Mouse (Mus musculus) layer of hippocampus, postnatal 14 days (tissue): ENCODE results near the gene Lmx1b. TPM values are rescaled to one million over a fixed set of nuclear protein-coding genes. Genes with fewer than 3 reads are reported as not detected.

Experiments
- DNase-seq, 2 experiments: peaks; one replicate each; pipeline ENCODE4 v3.0.0; 2021 to 2022; ENCODE audit warnings: low spot score in 2 of 2, mixed read lengths in 1 of 2
- long read RNA-seq, 2 experiments: library from polyadenylated mRNA; stranded (forward); transcript quantifications; one replicate each; pipeline ENCODE4 v2.0.0; 2021
- total RNA-seq, 2 experiments: library from RNA; stranded (reverse); gene quantifications; 2 replicates each; pipeline ENCODE4 v1.2.3; 2021

The Lmx1b gene
- total RNA-seq = under 1 TPM; 0.17 to 0.28 TPM
- long read RNA-seq, experiment 1 = 0 reads
- long read RNA-seq, experiment 2 = 0 reads

GRCm38 (mm10) chr2:33640171-33640721 is at the start of gene Lmx1b:
Lmx1b (minus strand) TSS chr2:33640511.
- DNase-seq = no peak

DNA sequence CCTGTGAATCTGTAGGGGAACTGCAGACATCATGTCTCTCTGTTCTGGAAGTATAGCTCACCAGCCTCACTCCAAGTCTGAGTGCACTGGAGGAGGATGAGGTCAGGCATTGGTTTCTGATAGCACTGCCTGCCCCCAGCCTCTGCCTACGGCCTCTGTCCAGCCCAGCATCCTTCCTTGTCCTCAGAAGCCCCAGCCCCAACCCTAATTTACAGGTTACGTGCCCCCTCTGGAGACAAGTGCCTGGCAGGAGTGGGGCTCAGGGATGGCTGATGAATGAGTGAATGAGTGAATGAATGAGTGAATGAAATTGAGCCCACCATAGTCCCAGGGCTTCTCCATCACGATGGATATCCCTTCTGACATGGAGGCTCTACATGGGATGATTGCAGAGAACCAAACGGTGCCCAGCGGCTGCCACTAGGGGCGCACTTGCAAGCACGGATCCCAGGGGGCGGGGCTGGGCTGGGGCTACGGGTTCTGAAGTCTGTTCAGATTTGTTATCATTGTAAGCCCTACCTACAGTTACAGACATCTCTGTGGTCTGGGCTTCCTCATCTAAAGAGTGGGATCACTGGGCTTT is 49.7 kb upstream of the Lmx1b start:
- DNase-seq = peak in 1 of 2 experiments; percentile 40

- DNase-seq = peak in 1 of 2 experiments; percentile 18
These were observed 49.0 kb upstream of the Lmx1b start for GRCm38 (mm10) chr2:33689155-33689879.

DNA sequence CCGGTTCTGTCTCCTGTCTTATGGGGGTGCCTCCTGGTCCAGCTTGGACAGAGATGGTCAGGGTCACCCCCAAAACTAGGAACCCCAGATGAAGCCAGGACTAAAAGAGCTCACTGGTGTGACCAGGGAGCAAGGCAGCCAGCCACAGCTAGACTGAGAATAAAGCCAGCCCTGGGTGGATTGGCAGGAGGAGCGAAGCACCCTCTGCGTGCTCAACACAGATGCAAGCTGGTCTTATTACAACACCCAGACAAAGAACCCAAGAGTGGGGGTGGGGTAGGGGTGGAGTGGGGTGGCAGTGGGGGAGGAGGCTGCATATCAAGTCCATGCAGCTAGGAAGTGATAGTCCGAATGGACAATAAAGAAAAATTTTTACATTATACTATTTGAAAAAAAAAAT is 43.3 kb upstream of the Lmx1b start:
- no peak for DNase-seq

GRCm38 (mm10) chr2:33683095-33683494 is 42.8 kb upstream of the Lmx1b start:
- DNase-seq = no peak

- peak; percentile 55 to 63 for DNase-seq
These were observed 41.9 kb upstream of the Lmx1b start for GRCm38 (mm10) chr2:33682219-33682618.

GRCm38 (mm10) chr2:33678950-33679654 is 38.8 kb upstream of the Lmx1b start:
- no peak for DNase-seq

- no peak for DNase-seq
These were observed 32.6 kb upstream of the Lmx1b start for GRCm38 (mm10) chr2:33672701-33673472.

- DNase-seq = no peak
These were observed 28.4 kb upstream of the Lmx1b start for GRCm38 (mm10) chr2:33668741-33669140.

DNA sequence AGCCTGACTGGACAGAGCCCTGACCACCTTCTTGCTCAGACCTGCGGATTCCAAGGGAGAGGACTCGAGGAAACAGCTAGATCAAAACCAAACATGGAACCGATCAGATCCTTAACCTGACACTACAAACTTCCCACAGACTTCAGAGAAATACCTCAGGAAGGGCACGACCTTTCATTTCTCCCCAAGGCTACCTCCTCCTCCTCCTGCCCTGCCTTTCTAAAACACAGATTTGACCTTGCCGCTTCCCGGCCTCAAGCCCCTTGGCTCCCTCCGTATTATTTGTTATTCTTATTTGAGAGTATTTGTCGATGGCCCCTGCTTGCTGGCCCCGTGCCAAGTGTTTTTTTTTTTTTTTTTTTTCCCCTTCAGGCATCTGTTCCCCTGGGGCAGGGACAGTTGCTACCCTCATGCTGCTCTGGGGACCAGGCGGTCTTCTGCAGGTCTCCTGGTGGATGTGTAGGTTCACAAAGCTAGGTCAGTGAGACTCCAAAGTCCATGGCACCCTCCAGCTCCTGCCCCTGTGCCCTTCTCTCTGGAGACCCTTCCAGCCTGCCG is 26.2 kb upstream of the Lmx1b start:
- no peak for DNase-seq

- DNase-seq = peak in 1 of 2 experiments; percentile 49
These were observed 25.2 kb upstream of the Lmx1b start for GRCm38 (mm10) chr2:33665363-33666058.

GRCm38 (mm10) chr2:33664661-33665060 is 24.4 kb upstream of the Lmx1b start:
- no peak for DNase-seq

DNA sequence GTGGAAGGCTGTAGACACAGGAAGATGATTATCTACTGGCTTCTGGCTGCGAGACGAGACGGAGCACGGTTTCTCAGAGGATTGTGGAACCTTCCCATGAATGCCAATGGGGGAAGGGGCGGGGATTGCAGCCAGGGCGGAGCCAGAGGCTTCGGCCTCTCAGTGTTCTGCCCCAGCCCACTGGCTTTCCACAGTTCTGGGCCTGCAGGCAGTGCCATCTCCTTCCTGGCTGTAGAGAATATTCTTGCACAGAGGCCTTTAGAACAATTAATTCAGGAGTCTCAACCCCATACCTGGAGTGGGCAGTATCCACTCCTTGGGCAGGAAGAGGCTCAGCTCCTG is 18.9 kb upstream of the Lmx1b start:
- DNase-seq = peak in 1 of 2 experiments; percentile 36

DNA sequence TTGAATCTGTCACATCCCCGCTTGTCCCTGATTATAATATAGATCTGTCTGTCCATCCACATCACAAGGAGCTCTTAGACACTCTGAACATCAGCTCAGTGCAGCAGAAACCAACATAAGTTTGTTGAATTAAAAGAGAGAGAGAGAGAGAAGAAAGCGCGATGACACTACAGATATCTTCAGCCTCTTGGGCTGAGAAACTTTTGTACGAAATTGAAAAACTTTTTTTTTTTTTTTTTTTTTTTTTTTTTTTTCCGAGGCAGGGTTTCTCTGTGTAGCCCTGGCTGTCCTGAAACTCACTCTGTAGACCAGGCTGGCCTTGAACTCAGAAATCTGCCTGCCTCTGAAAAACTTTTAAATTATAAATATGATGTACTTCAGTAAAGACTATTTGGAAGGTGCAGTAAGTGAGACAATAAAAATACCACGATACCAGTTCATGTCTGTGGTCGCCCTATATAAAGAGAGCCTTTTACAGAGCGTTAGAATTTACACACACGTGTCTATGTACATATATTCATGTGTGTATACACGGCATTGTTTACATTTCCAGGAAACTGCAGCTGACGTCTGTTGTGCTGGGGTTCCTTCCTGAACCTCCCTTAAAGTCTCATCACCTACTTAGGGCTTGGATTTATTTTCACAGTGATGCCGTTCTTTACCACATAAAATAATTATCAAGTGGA is 18.4 kb upstream of the Lmx1b start:
- no peak for DNase-seq

DNA sequence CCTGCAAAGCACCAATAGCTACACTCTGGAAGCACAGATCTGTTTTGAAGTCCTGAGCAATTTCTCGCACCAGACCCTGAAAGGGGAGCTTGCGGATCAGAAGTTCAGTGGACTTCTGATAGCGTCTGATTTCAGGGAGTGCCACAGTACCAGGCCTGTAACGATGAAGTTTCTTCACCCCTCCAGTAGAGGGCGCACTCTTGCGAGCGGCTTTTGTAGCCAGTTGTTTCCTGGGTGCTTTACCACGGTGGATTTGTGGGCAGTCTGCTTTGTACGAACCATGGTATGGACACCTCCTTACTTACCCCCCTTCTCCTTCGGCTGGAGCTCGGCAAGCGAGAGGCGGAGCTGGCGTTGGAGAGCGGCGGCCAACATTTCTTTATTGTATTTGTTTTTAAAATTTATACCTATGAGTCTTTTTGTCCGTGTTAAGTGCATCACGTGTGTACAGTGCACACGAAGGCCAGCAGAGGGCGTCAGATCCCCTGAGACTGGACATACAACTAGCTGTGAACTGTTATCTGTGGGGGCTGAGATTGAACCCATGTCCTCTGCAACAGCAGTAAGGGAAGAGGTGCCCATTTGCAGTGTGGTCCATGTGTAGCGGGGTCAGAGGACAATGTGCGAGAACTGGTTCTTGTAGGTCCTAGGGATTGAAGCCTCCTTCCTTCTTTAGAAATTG is 12.3 kb upstream of the Lmx1b start:
- DNase-seq = no peak

- no peak for DNase-seq
These were observed 9.1 kb upstream of the Lmx1b start for GRCm38 (mm10) chr2:33649371-33649770.

DNA sequence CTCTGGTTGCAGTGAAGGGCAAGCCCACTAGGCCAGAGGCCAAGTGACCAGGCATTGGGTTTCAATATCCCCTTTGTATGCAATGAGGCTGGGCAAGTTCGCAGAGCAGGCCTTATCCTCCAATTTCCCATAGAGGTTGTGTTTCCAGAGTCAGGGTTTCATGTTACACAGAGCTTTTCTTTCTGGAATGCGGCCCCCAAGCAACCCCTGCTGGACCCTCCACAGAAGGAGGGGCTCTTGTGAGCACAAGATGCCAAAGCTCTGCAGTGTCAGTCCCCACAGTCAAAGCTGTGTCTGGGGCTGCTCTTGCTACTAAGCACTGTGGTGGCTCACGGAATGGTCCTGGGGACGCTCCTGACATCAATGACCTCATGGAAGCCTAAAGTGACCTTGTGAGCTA is 8.6 kb upstream of the Lmx1b start:
- DNase-seq = no peak

DNA sequence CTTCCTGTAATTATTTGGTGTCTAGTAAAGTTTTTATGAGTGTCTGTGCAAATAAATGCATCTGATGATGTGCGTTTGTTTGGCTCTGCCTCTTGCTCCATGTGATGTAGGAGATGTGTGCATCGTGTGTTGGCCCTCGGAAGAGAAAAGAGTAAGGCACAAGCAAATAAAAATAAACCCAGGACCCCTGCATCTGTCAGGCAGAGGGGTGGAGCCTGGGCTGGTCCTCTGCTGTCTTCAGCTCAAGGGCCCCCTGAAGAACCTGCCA is 5.9 kb upstream of the Lmx1b start:
- DNase-seq = no peak

- no peak for DNase-seq
These were observed 5.4 kb upstream of the Lmx1b start for GRCm38 (mm10) chr2:33645538-33646282.
